Mouse (Mus musculus): ENCODE data around the gene Dvl3. TPM values are rescaled to one million over a fixed set of nuclear protein-coding genes. Genes with fewer than 3 reads are reported as not detected.

Gene Dvl3
- total RNA-seq (2023), result 10 to 100 TPM; 26.6 to 29.9 TPM

DNA sequence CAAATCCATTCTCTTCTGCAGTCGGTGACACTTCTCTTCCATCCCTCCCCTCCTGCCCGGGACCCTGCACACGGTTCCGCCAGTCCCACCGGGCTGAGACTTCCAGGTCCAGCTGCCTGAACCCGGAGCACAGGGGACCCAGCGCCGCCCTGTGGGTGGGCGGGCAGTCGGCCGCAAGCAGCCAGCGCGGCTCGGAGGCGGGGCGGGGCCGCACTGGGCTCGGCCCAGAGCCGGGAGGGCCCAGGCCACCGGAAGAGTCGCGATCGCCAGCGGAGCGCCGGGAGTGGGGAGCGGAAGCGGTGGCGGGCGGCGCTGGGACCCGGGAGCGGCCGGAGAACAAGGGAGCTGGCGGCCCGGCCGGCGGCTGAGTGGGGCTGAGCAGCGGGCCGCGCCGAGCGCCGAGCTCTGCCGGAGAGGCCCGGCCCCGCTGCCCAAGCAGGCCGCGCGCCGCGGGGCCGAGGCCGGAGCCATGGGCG, at the start of gene Dvl3:
Gene Dvl3, plus strand, starts transcription at position 257 of the 476 bp plus-strand sequence.

GRCm38 (mm10) chr16:20498677-20499475, 17.9 kb upstream of the Dvl3 start, which contains the start of gene Eif2b5:
Gene Eif2b5 (plus strand): TSS chr16:20498817.

DNA sequence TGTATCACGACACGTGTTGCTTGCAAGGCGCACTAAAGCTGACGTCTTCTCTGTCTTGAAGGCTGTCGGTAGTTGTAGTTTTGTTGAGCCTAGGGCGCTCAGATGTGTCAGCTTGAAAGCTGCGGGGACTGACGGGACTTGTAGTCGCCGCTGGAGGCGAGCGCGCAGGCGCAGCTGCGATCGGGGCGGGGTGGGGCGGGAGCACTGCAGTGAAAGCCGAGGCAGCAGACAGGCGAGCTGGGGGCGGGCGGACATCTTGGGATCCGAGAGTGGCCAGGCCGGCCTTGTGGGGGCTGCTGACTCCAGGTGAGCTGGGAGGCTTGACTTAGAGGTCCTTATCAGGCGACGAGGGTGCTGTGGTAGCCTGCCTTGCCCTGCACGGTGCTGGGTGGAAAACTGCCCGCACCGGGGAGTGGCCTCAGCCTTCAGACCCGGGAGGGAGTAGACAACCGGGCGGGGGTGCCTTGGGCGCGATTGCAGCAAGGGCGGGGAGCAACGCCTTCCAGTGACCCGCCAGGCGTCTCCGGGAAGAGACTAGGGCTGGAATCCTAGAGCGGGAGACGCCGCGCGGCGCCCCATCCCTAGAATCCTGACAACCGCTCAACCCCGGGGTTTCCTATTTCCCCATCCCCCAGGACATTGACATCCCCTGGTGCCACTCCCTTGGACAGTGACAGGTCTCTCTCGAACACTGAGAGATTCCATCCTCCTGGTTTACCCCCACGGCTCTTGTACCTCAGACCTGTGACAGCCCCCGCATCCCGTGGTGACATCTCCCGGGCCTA, 18.7 kb downstream of the Dvl3 start, which contains the start of gene Ap2m1:
Gene Ap2m1, plus strand, starts transcription at position 183 of the 785 bp plus-strand sequence.

GRCm38 (mm10) chr16:20548096-20548948, 31.5 kb downstream of the Dvl3 start, which contains the start of gene Abcf3:
Gene Abcf3 (plus strand): TSS chr16:20548577.

Other genes starting within 250 kb of the Dvl3 start
- 10 to 100 TPM; 51.1 to 79.0 TPM for gene Parl, start 214.6 kb upstream of the Dvl3 start, total RNA-seq (2023)
- gene Cyp2ab1, start 191.6 kb upstream of the Dvl3 start, total RNA-seq (2023), result 1 to 10 TPM; 4.7 to 5.0 TPM
- gene Abcc5, start 90.6 kb upstream of the Dvl3 start, total RNA-seq (2023), result 10 to 100 TPM; 77.4 to 94.6 TPM
- 10 to 100 TPM; 18.3 to 27.1 TPM for gene Eif2b5, start 18.2 kb upstream of the Dvl3 start, total RNA-seq (2023)
- 100 to 1,000 TPM; 193 to 201 TPM for gene Ap2m1, start 18.5 kb downstream of the Dvl3 start, total RNA-seq (2023)
- 10 to 100 TPM; 41.3 to 50.8 TPM for gene Abcf3, start 31.6 kb downstream of the Dvl3 start, total RNA-seq (2023)
- under 1 TPM in 1 of 2 experiments, not detected in 1; 0.22 TPM for gene Vwa5b2, start 72.5 kb downstream of the Dvl3 start, total RNA-seq (2023)
- 1 to 10 TPM; 2.8 to 2.9 TPM for gene Eef1akmt4, start 94.6 kb downstream of the Dvl3 start, total RNA-seq (2023)
- gene Gm49333, start 94.6 kb downstream of the Dvl3 start, total RNA-seq (2023), result not detected
- gene Alg3, start 94.8 kb downstream of the Dvl3 start, total RNA-seq (2023), result 1 to 10 TPM; 4.9 to 5.4 TPM
- gene Camk2n2, start 104.3 kb downstream of the Dvl3 start, total RNA-seq (2023), result under 1 TPM; 0.64 to 0.68 TPM
- not detected for gene Ece2, start 112.8 kb downstream of the Dvl3 start, total RNA-seq (2023)
- 100 to 1,000 TPM in 1 of 2 experiments, 10 to 100 TPM in 1; 94.0 to 105 TPM for gene Psmd2, start 134.7 kb downstream of the Dvl3 start, total RNA-seq (2023)
- 100 to 1,000 TPM; 159 to 168 TPM for gene Eif4g1, start 151.3 kb downstream of the Dvl3 start, total RNA-seq (2023)
- gene Fam131a, start 176.3 kb downstream of the Dvl3 start, total RNA-seq (2023), result 1 to 10 TPM; 1.0 to 1.2 TPM
- gene Polr2h, start 200.7 kb downstream of the Dvl3 start, total RNA-seq (2023), result 1 to 10 TPM; 9.0 to 9.9 TPM
- 1 to 10 TPM; 1.5 to 3.5 TPM for gene Clcn2, start 200.8 kb downstream of the Dvl3 start, total RNA-seq (2023)
- not detected for gene Chrd, start 216.1 kb downstream of the Dvl3 start, total RNA-seq (2023)
- gene Thpo, start 217.5 kb downstream of the Dvl3 start, total RNA-seq (2023), result not detected